Mouse (Mus musculus) E14TG2a.4 (cell line): ENCODE measurements around the gene Fam172a.

Experiments
- CTCF ChIP-seq: conservative IDR thresholded peaks from 2 replicates; pipeline ENCODE4 v1.5.1; 2014; ENCODE audit warnings: low read length
- NANOG ChIP-seq: IDR thresholded peaks from 2 replicates; pipeline ENCODE4 v1.6.1; 2014; ENCODE audit warnings: borderline replicate concordance, low read length, mixed read lengths
- POU5F1 ChIP-seq: IDR thresholded peaks from 2 replicates; pipeline ENCODE4 v1.6.1; 2014; ENCODE audit warnings: low read length, borderline replicate concordance

- TF ChIP-seq CTCF (no peak), POU5F1 (no peak), NANOG (no peak)
These were observed 481.2 kb downstream of the Fam172a start for GRCm38 (mm10) chr13:78183004-78183403.
